Mouse (Mus musculus) stomach, postnatal 0 days (tissue): ENCODE results near the gene Utp4.

Experiments used
- CTCF ChIP-seq: IDR thresholded peaks from 2 replicates; pipeline ENCODE4 v1.5.1; 2016; ENCODE audit warnings: antibody characterized with exemption, low read depth, mild to moderate bottlenecking, moderate library complexity
- EP300 ChIP-seq: optimal IDR thresholded peaks from 2 replicates; pipeline ENCODE3; 2016; ENCODE audit warnings: antibody characterized with exemption

DNA sequence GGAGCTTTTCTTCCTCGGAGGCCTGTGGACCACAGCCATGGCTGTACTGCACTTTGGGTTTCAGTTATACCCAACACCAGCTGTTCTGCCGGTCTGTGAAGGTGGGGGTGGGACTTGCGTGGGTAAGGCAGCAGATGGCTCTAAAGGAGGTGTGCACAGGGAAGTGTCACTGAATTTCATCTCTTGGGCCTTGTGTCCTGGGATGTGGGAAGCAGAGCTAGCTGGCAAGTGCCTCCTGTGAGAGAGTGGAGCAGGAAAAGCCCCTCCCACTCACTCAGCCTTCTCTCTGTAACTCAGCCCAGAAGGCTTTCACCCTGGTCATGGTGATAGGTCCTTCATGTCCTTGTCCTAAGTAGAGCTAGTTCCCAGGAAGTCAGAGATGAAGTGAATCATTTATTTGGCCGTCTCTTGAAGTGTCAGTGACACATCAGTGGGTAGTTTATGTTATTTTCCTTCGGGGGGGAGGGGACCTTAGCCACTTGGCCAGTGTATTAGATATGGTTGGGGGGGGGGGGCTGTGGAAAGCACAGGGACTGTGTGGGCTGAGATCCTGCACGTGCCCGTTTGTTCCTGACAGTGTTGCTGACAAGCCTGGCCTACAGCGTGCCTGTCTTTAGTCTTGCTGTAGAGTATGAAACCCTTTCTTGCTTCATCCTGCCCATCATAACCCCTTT, 26.4 kb downstream of the Utp4 start:
- no peak for TF ChIP-seq CTCF
- TF ChIP-seq EP300, result no peak
